Mouse (Mus musculus) erythroblast, embryonic 14.5 days (primary cell): ENCODE results near the gene Parvb.

Experiments used
- GATA1 ChIP-seq: IDR thresholded peaks from 2 replicates; pipeline ENCODE4 v1.6.1; 2012; ENCODE audit warnings: low read length, inconsistent platforms, mixed read lengths
- TAL1 ChIP-seq: IDR thresholded peaks from 3 replicates; pipeline ENCODE4 v1.6.1; 2012; ENCODE audit warnings: low read length, inconsistent platforms, mixed read lengths

- TF ChIP-seq TAL1 (no peak), GATA1 (no peak)
These were observed 6.7 kb downstream of the Parvb start for GRCm38 (mm10) chr15:84238552-84238951.
